Mouse (Mus musculus): Measurements from ENCODE around the gene Lmbr1. TPM values are rescaled to one million over a fixed set of nuclear protein-coding genes. Genes with fewer than 3 reads are reported as not detected.

Lmbr1 gene
- total and polyA plus RNA-seq, 3 experiments = not detected

GRCm38 (mm10) chr5:29198960-29199488 is 179.2 kb downstream of the Lmbr1 start:
- Histone ChIP-seq H3K4me3 (replicated peaks in 1 of 3; ENCODE audit: low read depth in 2 of 3, low read length in 2 of 3, poor library complexity in 1 of 3) (no peak overlapping the region), H3K9me3 (replicated peaks; ENCODE audit: low read length) (no peaks in the 10 kb centered on the region), H3K27me3 (replicated peaks) (no peaks in the 10 kb centered on the region), H3K79me2 (replicated peaks; ENCODE audit: control insufficient read depth, extremely low read depth, insufficient read depth, poor library complexity, severe bottlenecking) (no peaks in the 10 kb centered on the region), H3K9ac (ENCODE audit: insufficient read depth, low read depth) (no peak overlapping the region), H3K4me1 (ENCODE audit: control insufficient read depth in 1 of 2, insufficient read depth in 2 of 2) (no peaks in the 10 kb centered on the region), H3K36me3 (replicated peaks in 1 of 2; ENCODE audit: control insufficient read depth in 1 of 2, insufficient read depth in 1 of 2, low read length in 1 of 2) (no peaks in the 10 kb centered on the region), H3K27ac (ENCODE audit: insufficient read depth, low read depth) (no peak overlapping the region), H3K4me2 (ENCODE audit: insufficient read depth, low read depth, poor library complexity, severe bottlenecking) (no peak overlapping the region)
- no peak for DNase-seq (ENCODE audit: extremely low read depth)
- dilution Hi-C loops (cut with MboI; ENCODE audit: extremely low pct_ligation_motif_present, extremely low pct_unique_long_range_greater_than_20kb, low sequenced_read_pairs) = no loop called here
- in situ Hi-C loops (cut with MboI; ENCODE audit: low pct_ligation_motif_present, low pct_unique_long_range_greater_than_20kb, low sequenced_read_pairs) = no loop called here
- no peak for TF ChIP-seq GABPA (IDR thresholded peaks at IDR 0.05; ENCODE audit: insufficient replicate concordance, low read depth, low read length)
- no peak for TF ChIP-seq RAD21 (IDR thresholded peaks at IDR 0.05; ENCODE audit: low read depth, low read length)
- no peak for TF ChIP-seq MEF2A (IDR thresholded peaks at IDR 0.05; ENCODE audit: borderline replicate concordance, low read depth, low read length)
- no peak for TF ChIP-seq POLR2A (IDR thresholded peaks at IDR 0.05; ENCODE audit: low read depth, low read length)
- no peak for TF ChIP-seq NELFE (IDR thresholded peaks at IDR 0.05; ENCODE audit: low read depth, low read length)
- no peak for TF ChIP-seq TCF12 (IDR thresholded peaks at IDR 0.05; ENCODE audit: low read depth, low read length)
- no peak for TF ChIP-seq ELF1 (IDR thresholded peaks at IDR 0.05; ENCODE audit: low read depth, low read length)
- TF ChIP-seq SIN3A (IDR thresholded peaks at IDR 0.05; ENCODE audit: low read length) = no peak
- no peak for TF ChIP-seq NRF1 (IDR thresholded peaks at IDR 0.05; ENCODE audit: low read depth, low read length)
- no peak for TF ChIP-seq EP300 (IDR thresholded peaks at IDR 0.05; ENCODE audit: low read length)
- TF ChIP-seq MAZ (IDR thresholded peaks at IDR 0.05; ENCODE audit: low read depth, low read length) = no peak
- TF ChIP-seq ZNF384 (IDR thresholded peaks at IDR 0.05; ENCODE audit: low read depth, low read length) = no peak
- TF ChIP-seq USF1 (IDR thresholded peaks at IDR 0.05; ENCODE audit: low read depth, low read length) = no peak
- no peak for TF ChIP-seq ZKSCAN1 (IDR thresholded peaks at IDR 0.05; ENCODE audit: borderline replicate concordance, low read depth, low read length)
- no peak for TF ChIP-seq RCOR1 (conservative IDR thresholded peaks at IDR 0.05; ENCODE audit: low read depth, low read length)
- TF ChIP-seq POLR2AphosphoS2 (IDR thresholded peaks at IDR 0.05; ENCODE audit: low read depth, low read length) = no peak
- TF ChIP-seq KAT2A (IDR thresholded peaks at IDR 0.05; ENCODE audit: insufficient replicate concordance, low read length) = no peak
- TF ChIP-seq ZMIZ1 (IDR thresholded peaks at IDR 0.05; ENCODE audit: low read depth, low read length) = no peak
- TF ChIP-seq BHLHE40 (IDR thresholded peaks at IDR 0.05; ENCODE audit: low read depth, low read length) = no peak
- no peak for TF ChIP-seq IRF4 (IDR thresholded peaks at IDR 0.05; ENCODE audit: low read depth, low read length)

- Histone ChIP-seq H3K4me1 (ENCODE audit: control insufficient read depth in 1 of 2, insufficient read depth in 2 of 2) (no peaks in the 10 kb centered on the region), H3K4me2 (ENCODE audit: insufficient read depth, low read depth, poor library complexity, severe bottlenecking) (no peak overlapping the region), H3K27me3 (replicated peaks) (no peaks in the 10 kb centered on the region), H3K9ac (ENCODE audit: insufficient read depth, low read depth) (no peak overlapping the region), H3K9me3 (replicated peaks; ENCODE audit: low read length) (no peaks in the 10 kb centered on the region), H3K36me3 (replicated peaks in 1 of 2; ENCODE audit: control insufficient read depth in 1 of 2, insufficient read depth in 1 of 2, low read length in 1 of 2) (no peaks in the 10 kb centered on the region), H3K79me2 (replicated peaks; ENCODE audit: control insufficient read depth, extremely low read depth, insufficient read depth, poor library complexity, severe bottlenecking) (no peaks in the 10 kb centered on the region), H3K27ac (ENCODE audit: insufficient read depth, low read depth) (no peak overlapping the region), H3K4me3 (replicated peaks in 1 of 3; ENCODE audit: low read depth in 2 of 3, low read length in 2 of 3, poor library complexity in 1 of 3) (no peak overlapping the region)
- in situ Hi-C loops (cut with MboI; ENCODE audit: low pct_ligation_motif_present, low pct_unique_long_range_greater_than_20kb, low sequenced_read_pairs) (no loop called here), dilution Hi-C loops (cut with MboI; ENCODE audit: extremely low pct_ligation_motif_present, extremely low pct_unique_long_range_greater_than_20kb, low sequenced_read_pairs) (no loop called here)
- TF ChIP-seq USF2 (conservative IDR thresholded peaks at IDR 0.05; ENCODE audit: low read depth, low read length) (no peak), PAX5 (IDR thresholded peaks at IDR 0.05; ENCODE audit: low read length) (no peak), MAFK (IDR thresholded peaks at IDR 0.05; ENCODE audit: insufficient replicate concordance, low read length) (peak; percentile 81)
- DNase-seq (ENCODE audit: extremely low read depth) = no peak
These were observed 181.0 kb downstream of the Lmbr1 start for GRCm38 (mm10) chr5:29197187-29197586.

All from CH12.LX (cell line).